Mouse (Mus musculus) ES-CJ7 (cell line): ENCODE measurements around the gene Morn5.

Source experiments
- DNase-seq: peaks from one replicate; pipeline ENCODE4 v3.0.0; 2011; ENCODE audit warnings: low read depth, low spot score

The Morn5 gene

DNA sequence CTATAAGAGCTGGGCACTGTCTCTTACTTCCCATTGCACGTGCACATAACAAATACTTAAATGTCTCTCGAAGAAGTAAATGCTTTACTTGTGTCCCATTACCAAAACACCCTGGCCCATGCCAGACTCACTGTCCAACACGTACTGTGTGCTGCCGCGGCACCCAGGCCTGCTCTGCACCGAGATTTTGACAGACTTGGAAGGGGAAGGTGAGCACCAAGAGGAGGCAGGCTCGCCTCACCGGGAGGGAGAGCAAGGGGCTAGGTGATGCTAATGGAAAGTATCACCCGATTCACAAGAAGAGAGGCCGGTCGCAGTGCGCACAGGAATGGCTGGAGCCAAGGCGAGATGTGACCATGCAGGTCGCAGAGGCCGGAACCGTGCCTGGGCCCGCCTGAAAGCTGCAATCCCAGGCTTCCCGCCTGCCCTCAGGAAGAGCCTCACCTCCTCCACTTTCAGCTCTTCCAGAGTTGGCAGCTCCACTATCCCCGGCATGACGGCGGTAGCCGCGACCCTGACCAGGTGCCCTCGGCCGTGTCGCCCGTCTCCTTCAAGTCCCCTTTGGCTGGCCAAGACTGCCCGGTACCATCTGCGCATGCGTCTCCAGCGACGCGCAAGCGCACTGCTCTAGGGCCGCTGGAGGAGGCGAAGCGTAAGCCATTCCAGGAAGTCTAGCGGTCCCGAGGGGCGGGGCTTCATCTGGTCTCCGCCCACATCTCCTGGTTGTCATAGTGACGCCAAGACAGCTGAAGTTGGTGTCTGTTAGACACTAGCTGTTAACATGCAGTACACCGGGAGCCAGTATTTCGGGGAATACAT lies at the start of gene Morn5, which contains the start of gene Ndufa8:
Morn5 (plus strand) TSS at position 711 of the 819 bp plus-strand sequence.
Ndufa8 (minus strand) TSS at position 659 of the 819 bp plus-strand sequence.
- peak; percentile 97 for DNase-seq

DNA sequence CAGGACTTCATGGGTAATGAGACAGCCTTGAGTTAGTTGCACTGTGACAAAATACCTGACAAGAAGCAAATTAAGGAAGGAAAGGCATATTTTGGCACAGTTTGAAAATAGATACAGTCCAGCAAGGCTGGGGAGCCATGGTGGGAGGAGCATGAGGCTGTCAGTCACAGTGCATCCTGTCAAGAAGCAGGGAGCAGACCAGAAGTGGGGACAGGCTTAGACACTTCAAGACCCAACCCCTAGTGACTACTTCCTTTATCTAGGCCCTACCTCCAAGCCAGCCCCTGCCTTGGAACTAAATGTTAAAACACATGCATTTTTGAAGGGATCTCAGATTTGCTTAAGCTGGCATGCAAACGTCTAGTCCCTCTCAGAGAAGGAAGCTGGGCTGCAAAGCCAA lies 48.9 kb upstream of the Morn5 start:
- no peak for DNase-seq

DNA sequence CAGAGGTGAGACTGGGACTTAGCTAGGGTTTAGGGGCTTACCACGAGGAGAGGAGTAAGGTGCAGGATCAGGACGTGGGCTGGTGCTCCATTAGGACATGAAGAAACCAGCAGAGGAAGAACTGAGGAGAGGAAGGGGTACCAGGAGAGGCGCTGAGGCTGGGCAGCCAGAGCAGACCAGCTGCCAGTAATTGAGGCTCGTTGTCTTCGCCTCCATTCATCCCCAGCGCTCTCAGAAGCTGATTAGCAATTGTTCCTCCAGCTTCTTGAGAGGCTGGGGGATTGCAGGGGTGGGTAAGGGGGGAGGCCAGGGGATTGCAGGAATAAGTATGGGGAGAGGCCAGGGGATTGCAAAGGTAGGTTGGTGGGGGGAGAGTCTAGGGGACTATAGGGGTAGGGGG lies 47.1 kb upstream of the Morn5 start:
- no peak for DNase-seq

DNA sequence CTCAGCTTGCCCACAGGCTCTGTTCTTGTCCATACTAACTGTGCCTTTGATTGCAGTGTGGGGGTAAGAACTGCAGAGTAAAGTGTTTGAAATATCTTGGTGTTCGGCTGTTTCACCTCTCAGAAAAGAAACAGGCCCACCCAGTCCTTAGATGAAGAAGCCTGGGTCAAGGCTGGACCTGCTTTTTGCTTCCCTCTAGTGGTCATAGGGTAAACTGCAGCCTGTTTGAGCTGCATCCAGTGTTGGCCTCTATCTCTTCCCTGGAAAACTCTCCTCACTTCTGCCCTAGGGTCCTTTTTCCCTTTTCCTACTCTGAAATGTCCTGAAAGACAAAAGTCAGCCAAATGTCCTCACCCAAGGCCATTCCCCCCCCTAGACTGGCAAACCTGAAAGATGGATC lies 41.2 kb upstream of the Morn5 start:
- DNase-seq, result peak; percentile 70

DNA sequence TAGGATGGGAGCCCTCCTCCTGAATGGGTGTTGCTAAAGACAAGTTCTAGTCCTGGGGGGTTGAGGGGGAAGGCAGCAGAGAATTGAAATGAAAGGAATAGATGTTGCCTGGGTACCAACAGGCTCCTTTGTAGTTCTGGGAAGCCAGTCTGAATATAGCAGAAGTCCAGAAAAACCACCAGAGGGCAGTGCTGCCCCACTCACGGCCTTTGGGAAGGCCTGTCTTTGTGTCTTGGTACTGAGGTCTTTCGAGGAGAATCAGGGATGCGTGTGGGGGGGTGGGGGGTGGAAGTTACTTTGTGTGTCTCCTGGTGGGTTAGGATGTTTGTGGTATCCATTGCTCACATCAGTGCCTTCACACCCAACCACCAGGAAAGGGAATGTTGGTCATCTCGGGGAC lies 39.9 kb upstream of the Morn5 start:
- peak; percentile 81 for DNase-seq

DNA sequence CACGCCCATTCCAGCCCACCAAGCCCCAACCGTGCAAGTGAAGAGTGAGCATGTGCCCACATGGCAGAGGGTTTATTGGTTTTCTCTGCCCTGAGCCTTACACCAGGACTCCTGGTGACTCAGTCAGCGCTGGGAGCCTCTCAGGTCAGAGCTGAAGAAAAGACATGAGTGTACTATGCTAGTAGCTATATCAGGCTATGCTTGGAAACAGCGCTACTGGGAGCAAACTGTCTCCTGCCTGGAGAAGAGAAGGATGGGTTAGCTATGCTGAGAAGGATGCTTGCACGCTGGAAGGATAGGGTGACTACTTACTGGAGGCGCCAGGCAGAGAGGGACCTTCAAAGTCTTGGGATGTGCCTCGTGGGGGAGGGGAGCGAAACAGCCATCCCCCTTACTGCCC lies 38.7 kb upstream of the Morn5 start:
- no peak for DNase-seq

DNA sequence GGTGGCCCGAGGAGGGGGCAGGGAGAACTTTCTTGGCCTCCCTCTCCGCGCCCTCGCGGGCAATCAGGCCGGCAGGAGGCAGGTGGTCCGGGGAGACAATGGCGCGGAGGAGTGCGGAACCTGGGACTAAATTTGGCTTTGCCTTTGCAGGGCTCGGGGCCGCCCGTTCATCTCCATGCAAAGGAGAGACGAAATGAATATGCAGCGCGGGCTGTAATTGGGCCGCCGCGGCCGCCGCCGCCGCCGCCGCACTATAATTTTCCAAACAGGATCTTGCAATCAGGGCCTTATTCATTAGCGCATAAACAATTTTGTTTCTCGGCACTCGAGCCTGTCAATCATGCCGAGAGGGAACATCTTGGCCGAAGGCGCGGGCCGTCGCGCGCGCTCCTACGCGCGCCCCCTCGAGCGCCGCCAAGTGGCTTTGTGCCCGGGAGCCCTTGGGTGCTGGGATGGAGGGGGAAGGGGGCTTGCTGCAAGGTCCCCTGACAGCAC lies 37.9 kb upstream of the Morn5 start:
- no peak for DNase-seq

DNA sequence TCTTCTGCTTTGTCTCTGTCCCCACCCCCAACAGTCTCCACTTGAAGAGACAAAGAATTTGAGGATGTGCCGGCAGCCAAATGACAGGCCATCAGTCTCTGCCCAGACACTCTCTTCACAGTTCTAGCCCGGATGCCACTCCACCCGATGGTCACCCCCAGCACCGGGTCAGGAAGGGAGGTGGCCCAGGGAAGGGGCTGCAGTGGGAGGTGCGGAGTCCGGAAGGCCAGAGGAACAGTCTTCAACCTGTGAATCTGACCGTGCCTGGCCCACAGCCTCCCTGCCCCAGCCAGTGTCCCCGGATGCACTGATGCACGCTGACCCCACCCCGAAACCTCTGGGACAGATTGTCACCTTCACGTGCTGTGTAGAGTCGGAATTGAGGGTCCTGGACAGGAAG lies 36.2 kb upstream of the Morn5 start:
- DNase-seq, result no peak

DNA sequence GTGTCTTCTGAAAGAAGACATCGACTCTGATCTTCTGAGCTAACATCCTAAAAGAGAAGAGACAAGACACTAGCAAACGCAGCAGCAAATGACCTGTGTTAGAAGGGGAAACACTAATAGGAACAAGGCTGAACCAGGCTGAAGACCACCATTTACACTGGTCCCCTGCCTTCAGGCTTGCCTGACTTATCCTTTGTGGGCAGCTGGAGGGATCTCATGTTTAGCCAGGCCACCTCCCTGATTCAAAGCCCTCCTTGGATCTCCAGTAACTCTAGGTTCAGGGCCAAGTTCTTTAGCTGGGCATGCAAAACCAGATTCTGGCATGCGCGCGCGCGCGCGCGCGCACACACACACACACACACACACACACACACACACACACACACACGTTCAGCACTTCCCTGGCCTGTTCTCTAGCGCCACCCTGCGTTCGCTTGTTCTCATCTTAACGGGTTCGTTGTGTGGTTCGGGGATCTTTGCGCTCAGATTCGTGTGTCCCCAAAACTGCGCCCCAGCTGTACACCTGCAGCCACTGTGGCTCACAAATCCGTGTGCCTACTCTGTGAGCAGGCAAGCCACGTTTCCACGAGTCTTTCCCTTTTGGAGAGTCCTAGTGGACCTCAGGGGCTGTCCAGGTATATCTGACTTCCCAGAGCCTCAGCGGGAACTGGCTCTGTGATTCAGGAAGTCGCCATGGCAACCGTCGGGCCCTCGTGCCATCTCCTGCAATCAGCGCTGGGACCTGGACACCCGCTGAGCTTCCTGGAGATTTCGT lies 27.7 kb upstream of the Morn5 start:
- DNase-seq, result peak; percentile 90

DNA sequence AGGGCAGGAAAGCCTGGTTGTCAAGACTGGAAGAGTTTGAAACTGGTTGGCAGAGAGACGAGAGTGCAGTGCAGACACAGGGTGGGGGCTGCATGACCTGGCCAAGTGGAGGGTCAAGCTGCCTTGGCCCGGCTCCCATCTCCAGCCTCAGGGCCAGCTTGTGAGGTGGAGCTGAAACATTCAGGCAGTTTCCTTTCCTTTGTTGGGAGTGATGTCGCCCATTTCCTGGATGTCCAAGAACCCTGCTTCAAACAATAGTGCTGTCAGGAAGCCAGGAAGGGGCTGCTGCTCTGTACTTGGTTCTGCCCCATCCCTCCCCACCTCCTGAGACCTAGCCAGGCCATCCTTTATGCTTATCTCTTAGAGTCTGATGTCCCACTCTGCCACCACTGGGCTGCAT lies 26.0 kb upstream of the Morn5 start:
- peak; percentile 91 for DNase-seq

DNA sequence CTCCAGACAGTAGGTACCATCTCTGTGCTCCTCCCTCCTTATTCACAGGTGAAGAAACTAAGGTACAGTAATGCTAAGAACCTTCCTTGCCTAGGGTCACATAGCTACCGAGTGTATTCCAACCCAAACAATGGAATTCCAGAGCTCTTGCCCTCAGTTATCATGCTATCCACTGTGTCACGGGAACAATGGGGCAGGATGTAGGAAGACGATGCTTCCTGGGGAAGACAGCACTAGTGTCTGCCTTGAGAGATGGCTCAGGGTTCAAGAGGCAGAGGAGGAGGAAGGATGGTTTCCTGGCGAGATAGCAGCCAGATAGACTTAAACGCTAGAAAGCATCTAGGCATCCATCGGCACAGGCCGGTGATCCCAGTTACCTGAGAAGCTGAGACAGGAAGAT lies 16.4 kb upstream of the Morn5 start:
- no peak for DNase-seq

DNA sequence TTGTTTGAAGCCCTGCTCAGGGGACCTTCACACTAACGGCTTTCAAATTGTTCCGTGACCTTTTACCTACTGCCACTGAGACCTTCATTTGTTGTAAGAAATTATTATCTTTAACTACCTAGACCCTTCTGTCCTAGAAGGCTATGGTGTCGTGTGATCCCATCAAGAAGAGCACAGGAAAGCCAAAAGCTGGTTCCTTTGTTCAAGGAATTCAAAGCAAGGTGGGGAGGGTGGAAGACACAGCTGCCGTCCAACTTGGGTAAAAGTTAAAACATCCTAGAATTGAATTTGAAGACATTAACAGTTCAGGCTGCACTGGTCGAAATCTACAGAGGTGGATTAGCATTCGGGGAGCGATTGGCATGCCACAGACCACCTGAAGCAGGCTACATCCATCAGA lies 15.3 kb upstream of the Morn5 start:
- no peak for DNase-seq

DNA sequence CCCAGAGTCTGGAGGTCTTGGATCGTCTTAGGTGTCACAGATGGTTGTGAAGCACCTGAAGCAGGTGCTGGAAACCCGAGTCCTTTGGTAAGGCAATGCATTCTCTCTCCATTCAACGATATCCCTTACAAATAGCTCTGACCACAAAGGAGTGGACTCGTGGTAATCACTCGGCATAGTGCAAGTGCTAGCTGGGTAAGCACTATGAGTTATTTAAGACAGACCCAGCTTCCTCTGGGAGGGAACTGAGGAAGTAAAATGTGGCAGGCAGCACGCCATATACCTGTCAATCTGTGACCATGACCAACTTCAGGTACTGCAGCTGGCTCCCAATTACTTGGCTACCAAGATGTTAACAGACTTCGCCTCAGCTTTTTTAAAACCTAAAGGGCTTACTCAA lies 14.4 kb upstream of the Morn5 start:
- DNase-seq, result no peak

DNA sequence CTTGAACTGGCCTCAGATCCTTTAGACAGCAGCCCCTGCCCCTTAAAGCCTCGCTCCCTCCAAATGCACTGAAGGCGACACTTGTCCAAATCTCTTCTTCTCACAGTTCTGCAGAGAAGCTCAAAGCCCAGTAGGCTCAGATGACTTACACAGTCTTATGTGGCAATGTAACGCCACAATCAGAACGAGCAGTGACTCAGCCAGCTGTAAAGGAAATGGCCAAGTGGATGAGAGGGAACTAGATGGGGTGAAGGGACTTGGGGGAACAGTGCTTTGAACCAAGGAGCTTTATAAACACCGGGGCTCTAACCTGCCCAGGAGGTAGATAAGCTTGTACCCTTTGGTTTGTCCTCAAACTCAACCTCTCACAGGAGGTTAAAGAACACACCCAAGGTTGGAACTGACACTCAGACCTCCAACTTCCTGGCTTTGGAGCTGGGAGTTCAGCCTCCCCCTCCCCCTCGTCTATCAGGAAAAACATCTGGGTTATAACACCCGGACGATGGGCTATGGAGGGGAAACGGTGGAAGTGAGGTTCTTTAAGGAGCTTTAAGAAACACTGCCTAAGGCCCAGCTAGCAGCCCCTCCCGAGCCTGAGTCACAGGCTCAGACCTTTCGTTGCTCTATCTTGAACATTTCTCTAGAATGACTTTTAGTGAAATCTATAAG lies 13.7 kb upstream of the Morn5 start:
- DNase-seq, result no peak

DNA sequence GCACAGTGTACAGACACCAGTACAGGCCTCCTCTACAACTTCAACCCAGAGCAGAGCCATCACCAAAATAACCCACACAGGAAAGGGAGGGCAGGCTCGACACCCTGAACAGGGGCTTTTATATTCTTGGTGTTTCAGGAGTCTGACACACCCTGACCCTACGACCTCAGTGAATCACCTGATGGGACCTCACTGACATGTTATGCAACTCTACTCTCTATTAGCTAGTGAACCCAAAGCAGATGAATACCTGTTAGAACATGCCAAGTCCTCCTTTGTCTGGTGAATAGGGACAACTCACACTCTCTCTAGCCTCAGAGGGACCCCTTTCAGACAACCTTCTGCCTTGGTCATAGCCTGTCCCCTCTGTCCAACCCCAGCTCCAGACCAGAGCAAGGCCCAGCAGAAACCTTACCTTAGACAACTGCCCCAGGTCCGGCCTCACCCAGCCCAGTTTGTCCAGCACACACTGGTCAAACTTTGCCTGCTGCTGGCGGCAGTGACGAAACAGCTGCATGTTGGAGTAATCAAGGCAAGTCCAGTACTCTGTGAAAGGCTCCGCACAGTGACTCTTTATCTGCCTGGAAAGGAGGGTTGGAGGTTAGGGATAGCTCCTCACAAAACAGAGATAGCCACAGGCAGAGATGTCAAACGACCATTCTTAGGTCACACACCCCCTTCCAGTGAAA lies 9.8 kb upstream of the Morn5 start:
- DNase-seq, result no peak

DNA sequence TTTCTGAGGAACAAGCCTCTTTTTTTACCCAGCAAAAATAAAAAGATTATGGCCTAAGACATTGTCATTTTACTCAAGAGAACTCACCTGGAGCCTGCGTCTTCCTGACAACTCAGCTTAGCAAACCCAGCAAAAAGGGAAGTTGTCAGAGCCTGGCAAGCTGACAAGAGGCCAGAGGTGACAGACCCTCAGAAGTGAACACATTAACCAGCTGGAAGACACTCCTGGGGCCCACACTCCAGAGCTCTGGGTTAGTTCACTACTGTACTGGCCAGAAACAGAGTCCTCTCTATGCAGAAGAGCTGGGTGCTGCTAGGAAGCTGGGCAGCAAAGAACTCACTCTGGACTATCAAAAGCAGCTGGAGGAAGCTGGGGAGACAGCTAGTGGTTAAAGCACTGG lies 8.4 kb upstream of the Morn5 start:
- DNase-seq, result no peak

DNA sequence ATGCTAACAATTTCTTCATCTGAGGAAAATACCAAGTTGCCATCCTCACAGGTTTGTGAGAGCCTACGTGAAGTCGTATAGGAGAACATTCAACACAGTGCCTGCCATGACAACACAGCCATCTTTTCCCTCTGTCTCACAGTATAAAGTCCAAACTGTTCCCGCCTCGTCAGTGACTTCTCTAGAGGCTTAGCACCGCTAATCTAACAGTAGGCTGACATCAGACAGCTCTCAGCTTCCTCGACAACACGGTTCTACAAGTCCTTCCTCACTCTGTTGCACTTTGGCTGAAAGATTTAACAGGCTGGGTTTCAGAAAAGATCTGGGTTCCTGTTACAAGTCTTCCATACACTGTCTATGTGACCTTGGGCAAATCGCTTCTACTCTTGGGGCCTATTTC lies 1.1 kb upstream of the Morn5 start:
- DNase-seq, result no peak

DNA sequence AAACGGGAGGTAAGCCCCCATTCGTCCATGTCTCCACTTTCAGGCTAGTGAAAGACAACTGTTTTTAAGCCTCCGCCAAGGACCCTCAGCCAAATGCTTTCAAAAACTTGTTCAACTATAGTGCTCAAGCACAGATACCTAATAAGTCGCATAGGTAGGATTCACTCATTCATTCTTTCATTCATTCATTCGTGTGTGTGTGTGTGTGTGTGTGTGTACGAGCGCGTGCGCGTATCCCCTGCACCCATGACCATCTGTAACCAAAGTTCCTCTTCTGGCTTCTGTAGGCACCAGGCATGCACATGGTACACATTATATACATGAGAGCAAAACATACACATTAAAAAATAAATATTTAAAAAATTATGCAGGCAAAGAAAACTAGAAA lies 303 bp downstream of the Morn5 start:
- no peak for DNase-seq

DNA sequence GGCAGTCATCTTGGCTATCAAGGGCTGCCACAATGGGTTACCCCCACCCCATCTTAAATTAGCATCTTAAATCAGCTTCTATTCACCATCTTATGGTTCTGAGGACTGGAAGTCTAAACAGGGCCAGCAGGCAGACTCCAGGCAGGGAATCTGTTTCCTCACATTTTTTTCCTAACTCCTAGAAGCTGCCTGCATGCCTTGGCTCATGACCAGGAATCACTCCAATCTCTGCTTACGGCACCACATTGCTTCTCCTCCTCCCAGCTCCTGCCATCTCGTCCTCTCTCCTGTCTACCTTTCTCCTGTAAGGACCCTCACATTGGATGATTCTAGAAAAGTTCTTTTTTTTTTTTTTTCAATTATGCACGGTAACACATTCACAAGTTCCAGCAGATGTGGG lies 4.0 kb downstream of the Morn5 start:
- DNase-seq, result no peak

DNA sequence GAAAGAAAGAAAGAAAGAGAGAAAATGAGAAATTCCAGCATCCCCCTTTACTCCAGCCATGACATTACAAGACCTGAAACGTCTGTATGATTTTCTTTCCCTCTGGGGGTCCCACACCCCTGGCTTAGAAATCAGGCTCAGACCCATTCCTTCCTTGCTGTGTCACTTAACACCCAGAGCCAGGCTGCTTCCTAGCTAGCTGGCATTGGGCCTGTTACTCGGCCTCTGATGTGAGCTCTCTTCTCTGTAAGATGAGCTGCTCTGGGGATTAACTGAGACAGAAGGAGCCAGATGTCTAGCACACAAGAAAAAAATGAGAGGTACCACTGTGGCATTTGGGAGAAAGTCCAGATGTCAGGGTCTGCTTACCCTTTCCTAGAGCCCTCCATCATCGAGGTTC lies 7.0 kb downstream of the Morn5 start:
- no peak for DNase-seq

DNA sequence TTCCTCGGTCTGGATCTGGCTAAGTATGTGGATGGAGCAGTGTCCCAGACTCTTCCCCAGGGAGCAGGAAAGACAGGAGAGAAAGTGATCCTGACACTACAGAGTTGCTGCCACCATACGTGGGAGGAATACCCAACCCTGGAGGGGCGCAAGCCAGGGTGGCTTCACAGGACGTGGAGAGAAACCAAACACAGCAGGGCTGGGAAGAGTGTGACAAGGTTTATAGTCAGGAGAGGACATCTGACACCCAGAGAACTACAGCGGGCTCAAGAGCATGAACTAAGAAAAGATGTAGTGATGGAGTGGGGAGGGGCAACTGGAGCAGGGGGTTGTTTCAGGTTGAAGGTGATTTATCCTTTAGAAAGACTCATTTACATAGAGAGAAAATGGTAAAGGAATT lies 12.2 kb downstream of the Morn5 start:
- DNase-seq, result no peak

DNA sequence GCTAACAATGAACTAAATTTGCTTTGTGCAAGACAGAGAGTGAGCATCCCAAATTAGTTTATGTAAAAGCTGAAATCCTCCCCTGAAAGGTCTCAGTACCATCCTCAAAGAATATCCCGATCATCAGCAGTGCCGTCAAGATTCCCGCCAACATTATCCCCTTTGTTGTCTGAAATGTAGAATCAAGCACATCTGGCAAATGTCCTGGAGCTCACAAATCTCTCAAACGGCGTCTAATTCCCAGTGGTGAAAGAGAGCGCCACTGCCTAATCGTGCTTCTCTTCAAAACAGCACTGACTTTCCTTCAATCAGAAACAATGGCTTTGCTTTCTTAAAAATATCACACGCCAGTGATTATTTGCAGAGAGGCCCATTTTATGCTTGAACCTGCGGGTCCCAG lies 17.9 kb downstream of the Morn5 start:
- DNase-seq, result no peak
